Mouse (Mus musculus): ENCODE measurements around the gene Exoc4. TPM values are rescaled to one million over a fixed set of nuclear protein-coding genes. Genes with fewer than 3 reads are reported as not detected.

Exoc4 gene
- polyA plus RNA-seq, 1 experiment = 40.1 TPM

GRCm38 (mm10) chr6:33489788-33490187 is 240.9 kb downstream of the Exoc4 start:
- Histone ChIP-seq H3K4me2 (ENCODE audit: low read depth) (no peak overlapping the region), H3K79me2 (ENCODE audit: control insufficient read depth, insufficient read depth) (no peaks in the 10 kb centered on the region), H3K27me3 (ENCODE audit: control insufficient read depth, insufficient read depth, insufficient read length) (no peaks in the 10 kb centered on the region), H3ac (ENCODE audit: control insufficient read depth, insufficient read length) (no peak overlapping the region), H3K4me3 (no peak overlapping the region), H3K36me3 (ENCODE audit: control insufficient read depth, insufficient read depth) (no peaks in the 10 kb centered on the region)
- TF ChIP-seq SRF (IDR thresholded peaks at IDR 0.05; ENCODE audit: control insufficient read depth, insufficient read length, low read depth) (no peak), USF1 (IDR thresholded peaks at IDR 0.05; ENCODE audit: low read depth) (no peak), MYOD1 (IDR thresholded peaks at IDR 0.05; ENCODE audit: control insufficient read depth in 1 of 3, insufficient read length in 2 of 3, low read depth in 2 of 3) (no peak), REST (IDR thresholded peaks at IDR 0.05; ENCODE audit: insufficient read depth, insufficient read length) (no peak), TCF3 (IDR thresholded peaks at IDR 0.05; ENCODE audit: insufficient read length, low read depth) (no peak), MYOG (IDR thresholded peaks at IDR 0.05; ENCODE audit: control insufficient read depth in 1 of 3, insufficient read depth in 1 of 3, insufficient read length in 2 of 3, low read depth in 2 of 3) (no peak), CEBPB (IDR thresholded peaks at IDR 0.05; ENCODE audit: insufficient read depth, poor library complexity, severe bottlenecking) (no peak), MAX (IDR thresholded peaks at IDR 0.05; ENCODE audit: low read depth) (no peak), E2F4 (IDR thresholded peaks at IDR 0.05; ENCODE audit: insufficient read depth) (no peak), POLR2AphosphoS2 (IDR thresholded peaks at IDR 0.05; ENCODE audit: insufficient read length, low read depth) (no peak), TCF12 (IDR thresholded peaks at IDR 0.05; ENCODE audit: insufficient read depth, poor library complexity, severe bottlenecking) (no peak), POLR2A (IDR thresholded peaks at IDR 0.05; ENCODE audit: insufficient read length, low read depth) (no peak)

DNA sequence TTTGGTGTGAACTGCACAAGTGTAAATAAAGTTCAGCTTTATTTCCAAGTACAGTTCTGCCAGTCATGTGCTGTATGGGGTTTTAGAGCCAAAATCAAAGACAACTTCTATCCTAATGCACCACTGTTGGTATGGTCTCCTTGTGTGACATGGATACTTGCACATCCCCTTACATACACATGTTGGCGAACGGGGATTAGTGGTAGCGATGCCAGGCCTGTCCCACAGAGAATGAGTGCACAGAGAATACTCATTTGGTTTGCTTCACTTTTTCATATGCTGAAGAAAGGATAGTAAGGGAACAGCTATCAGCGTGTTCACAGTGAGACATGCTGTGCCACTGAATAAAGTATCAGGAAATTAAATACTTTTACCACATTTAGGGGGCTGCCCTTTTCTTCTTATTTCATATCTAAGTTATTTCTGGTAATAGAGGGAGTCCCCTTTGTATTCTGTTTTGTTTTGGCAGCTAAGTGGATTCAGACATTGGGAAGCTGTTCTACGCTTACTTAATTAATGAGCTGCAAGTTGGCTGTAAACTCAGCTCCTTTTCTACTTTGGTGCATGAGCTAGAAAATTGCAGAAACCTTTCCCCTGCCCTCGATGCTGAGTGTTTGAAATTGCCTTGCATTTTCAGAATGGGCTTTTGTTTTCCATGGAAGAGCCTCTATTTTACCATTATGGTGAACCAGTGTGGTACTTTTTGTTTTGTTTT is 247.4 kb downstream of the Exoc4 start:
- no peaks in the 10 kb centered on the region for H3K79me2 ChIP-seq (ENCODE audit: control insufficient read depth, insufficient read depth)
- TF ChIP-seq REST (IDR thresholded peaks at IDR 0.05; ENCODE audit: insufficient read depth, insufficient read length) = no peak
- TF ChIP-seq MYOD1 (IDR thresholded peaks at IDR 0.05; ENCODE audit: control insufficient read depth in 1 of 3, insufficient read length in 2 of 3, low read depth in 2 of 3) = no peak
- no peak for TF ChIP-seq MAX (IDR thresholded peaks at IDR 0.05; ENCODE audit: low read depth)
- TF ChIP-seq MYOG (IDR thresholded peaks at IDR 0.05; ENCODE audit: control insufficient read depth in 1 of 3, insufficient read depth in 1 of 3, insufficient read length in 2 of 3, low read depth in 2 of 3) = no peak
- no peak for TF ChIP-seq TCF12 (IDR thresholded peaks at IDR 0.05; ENCODE audit: insufficient read depth, poor library complexity, severe bottlenecking)
- TF ChIP-seq E2F4 (IDR thresholded peaks at IDR 0.05; ENCODE audit: insufficient read depth) = no peak
- no peak for TF ChIP-seq POLR2A (IDR thresholded peaks at IDR 0.05; ENCODE audit: insufficient read length, low read depth)
- TF ChIP-seq USF1 (IDR thresholded peaks at IDR 0.05; ENCODE audit: low read depth) = no peak
- TF ChIP-seq SRF (IDR thresholded peaks at IDR 0.05; ENCODE audit: control insufficient read depth, insufficient read length, low read depth) = no peak
- no peak for TF ChIP-seq POLR2AphosphoS2 (IDR thresholded peaks at IDR 0.05; ENCODE audit: insufficient read length, low read depth)
- no peak for TF ChIP-seq CEBPB (IDR thresholded peaks at IDR 0.05; ENCODE audit: insufficient read depth, poor library complexity, severe bottlenecking)
- no peak for TF ChIP-seq TCF3 (IDR thresholded peaks at IDR 0.05; ENCODE audit: insufficient read length, low read depth)
- H3K4me3 ChIP-seq = no peak overlapping the region
- H3K4me2 ChIP-seq (ENCODE audit: low read depth) = no peak overlapping the region
- no peak overlapping the region for H3ac ChIP-seq (ENCODE audit: control insufficient read depth, insufficient read length)
- H3K27me3 ChIP-seq (ENCODE audit: control insufficient read depth, insufficient read depth, insufficient read length) = no peaks in the 10 kb centered on the region
- no peaks in the 10 kb centered on the region for H3K36me3 ChIP-seq (ENCODE audit: control insufficient read depth, insufficient read depth)

GRCm38 (mm10) chr6:33497348-33497747 is 248.5 kb downstream of the Exoc4 start:
- H3ac ChIP-seq (ENCODE audit: control insufficient read depth, insufficient read length) = no peak overlapping the region
- no peaks in the 10 kb centered on the region for H3K79me2 ChIP-seq (ENCODE audit: control insufficient read depth, insufficient read depth)
- no peak overlapping the region for H3K4me3 ChIP-seq
- H3K36me3 ChIP-seq (ENCODE audit: control insufficient read depth, insufficient read depth) = no peaks in the 10 kb centered on the region
- H3K4me2 ChIP-seq (ENCODE audit: low read depth) = no peak overlapping the region
- no peaks in the 10 kb centered on the region for H3K27me3 ChIP-seq (ENCODE audit: control insufficient read depth, insufficient read depth, insufficient read length)
- TF ChIP-seq REST (IDR thresholded peaks at IDR 0.05; ENCODE audit: insufficient read depth, insufficient read length) = no peak
- TF ChIP-seq CEBPB (IDR thresholded peaks at IDR 0.05; ENCODE audit: insufficient read depth, poor library complexity, severe bottlenecking) = no peak
- no peak for TF ChIP-seq SRF (IDR thresholded peaks at IDR 0.05; ENCODE audit: control insufficient read depth, insufficient read length, low read depth)
- TF ChIP-seq TCF3 (IDR thresholded peaks at IDR 0.05; ENCODE audit: insufficient read length, low read depth) = no peak
- no peak for TF ChIP-seq TCF12 (IDR thresholded peaks at IDR 0.05; ENCODE audit: insufficient read depth, poor library complexity, severe bottlenecking)
- TF ChIP-seq POLR2AphosphoS2 (IDR thresholded peaks at IDR 0.05; ENCODE audit: insufficient read length, low read depth) = no peak
- no peak for TF ChIP-seq MYOD1 (IDR thresholded peaks at IDR 0.05; ENCODE audit: control insufficient read depth in 1 of 3, insufficient read length in 2 of 3, low read depth in 2 of 3)
- no peak for TF ChIP-seq POLR2A (IDR thresholded peaks at IDR 0.05; ENCODE audit: insufficient read length, low read depth)
- TF ChIP-seq MAX (IDR thresholded peaks at IDR 0.05; ENCODE audit: low read depth) = no peak
- no peak for TF ChIP-seq USF1 (IDR thresholded peaks at IDR 0.05; ENCODE audit: low read depth)
- TF ChIP-seq MYOG (IDR thresholded peaks at IDR 0.05; ENCODE audit: control insufficient read depth in 1 of 3, insufficient read depth in 1 of 3, insufficient read length in 2 of 3, low read depth in 2 of 3) = no peak
- TF ChIP-seq E2F4 (IDR thresholded peaks at IDR 0.05; ENCODE audit: insufficient read depth) = no peak

DNA sequence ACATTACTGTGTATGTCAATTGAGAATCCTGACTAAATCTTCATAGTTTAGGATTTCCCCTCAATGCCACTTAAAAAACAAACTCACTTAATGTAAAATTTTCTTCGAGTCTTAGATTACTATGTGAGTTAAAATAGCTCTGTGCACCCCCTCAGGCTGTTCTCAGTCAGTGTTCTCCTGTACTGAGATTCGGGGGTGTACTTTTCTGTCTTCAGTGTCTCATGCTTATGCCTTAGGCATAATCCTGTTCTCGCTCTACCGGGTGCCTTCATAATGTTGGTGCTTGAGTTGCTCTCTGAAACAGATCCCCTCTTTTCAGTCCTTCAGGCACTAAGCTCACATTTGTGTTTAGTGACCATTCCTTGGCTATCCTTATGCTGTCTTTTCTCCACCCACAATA is 253.5 kb downstream of the Exoc4 start:
- TF ChIP-seq E2F4 (IDR thresholded peaks at IDR 0.05; ENCODE audit: insufficient read depth) (no peak), TCF12 (IDR thresholded peaks at IDR 0.05; ENCODE audit: insufficient read depth, poor library complexity, severe bottlenecking) (no peak), POLR2AphosphoS2 (IDR thresholded peaks at IDR 0.05; ENCODE audit: insufficient read length, low read depth) (no peak), TCF3 (IDR thresholded peaks at IDR 0.05; ENCODE audit: insufficient read length, low read depth) (no peak), MYOG (IDR thresholded peaks at IDR 0.05; ENCODE audit: control insufficient read depth in 1 of 3, insufficient read depth in 1 of 3, insufficient read length in 2 of 3, low read depth in 2 of 3) (no peak), MAX (IDR thresholded peaks at IDR 0.05; ENCODE audit: low read depth) (no peak), CEBPB (IDR thresholded peaks at IDR 0.05; ENCODE audit: insufficient read depth, poor library complexity, severe bottlenecking) (no peak), SRF (IDR thresholded peaks at IDR 0.05; ENCODE audit: control insufficient read depth, insufficient read length, low read depth) (no peak), USF1 (IDR thresholded peaks at IDR 0.05; ENCODE audit: low read depth) (no peak), REST (IDR thresholded peaks at IDR 0.05; ENCODE audit: insufficient read depth, insufficient read length) (no peak), MYOD1 (IDR thresholded peaks at IDR 0.05; ENCODE audit: control insufficient read depth in 1 of 3, insufficient read length in 2 of 3, low read depth in 2 of 3) (no peak), POLR2A (IDR thresholded peaks at IDR 0.05; ENCODE audit: insufficient read length, low read depth) (no peak)
- Histone ChIP-seq H3ac (ENCODE audit: control insufficient read depth, insufficient read length) (no peak overlapping the region), H3K36me3 (ENCODE audit: control insufficient read depth, insufficient read depth) (no peaks in the 10 kb centered on the region), H3K27me3 (ENCODE audit: control insufficient read depth, insufficient read depth, insufficient read length) (no peaks in the 10 kb centered on the region), H3K4me2 (ENCODE audit: low read depth) (no peak overlapping the region), H3K4me3 (no peak overlapping the region), H3K79me2 (ENCODE audit: control insufficient read depth, insufficient read depth) (no peaks in the 10 kb centered on the region)
